Mouse (Mus musculus): Measurements from ENCODE around the gene Kif2c. TPM values are rescaled to one million over a fixed set of nuclear protein-coding genes. Genes with fewer than 3 reads are reported as not detected.

Gene Kif2c
- 125 and 136 TPM in 2 replicates for polyA plus RNA-seq (2014; fragmentation: Nextera tagmentation; extraction: Ambion mirVana)

DNA sequence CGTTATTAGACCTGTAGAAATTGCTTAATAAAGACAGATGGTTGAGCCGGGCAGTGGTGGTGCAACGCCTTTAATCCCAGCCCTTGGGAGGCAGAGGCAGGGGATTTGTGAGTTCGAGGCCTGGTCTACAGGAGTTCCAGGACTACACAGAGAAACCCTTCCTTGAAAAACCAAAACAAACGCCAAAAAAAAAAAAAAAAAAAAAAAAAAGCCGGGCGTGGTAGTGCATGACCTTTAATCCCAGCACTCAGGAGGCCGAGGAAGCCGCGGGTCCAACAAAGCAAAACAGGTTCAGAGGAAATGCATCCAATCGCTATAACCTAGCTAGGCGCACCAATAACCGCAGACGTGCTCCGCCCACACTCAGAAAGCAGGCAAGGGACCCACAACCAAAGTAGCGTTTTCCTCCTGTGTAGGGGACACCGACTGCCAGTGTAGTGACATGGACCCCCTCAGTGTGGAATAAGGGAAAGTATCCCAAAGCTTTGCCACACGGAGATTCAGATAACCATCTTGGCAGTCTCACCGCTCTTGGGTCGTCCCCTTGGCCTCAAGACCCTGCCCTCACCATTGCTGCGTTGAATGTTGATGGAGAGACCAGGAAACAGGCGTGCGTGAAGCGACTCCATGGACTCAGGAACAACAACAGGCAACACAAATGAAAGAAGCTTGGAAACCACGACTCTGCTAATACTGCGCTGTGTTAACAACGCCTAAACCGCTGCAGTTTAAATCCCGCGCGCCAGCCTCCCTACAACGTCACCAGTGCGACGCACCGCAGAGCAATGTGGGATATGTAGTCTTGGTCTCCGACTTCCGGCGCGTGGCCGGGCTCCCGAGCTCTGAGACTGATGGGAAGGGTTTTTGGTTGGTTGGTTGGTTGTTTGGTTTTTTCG is at the start of gene Kif2c:
Gene Kif2c, minus strand, starts transcription at position 777 of the 896 bp plus-strand sequence.
- H3K27ac ChIP-seq (replicated peaks; ENCODE audit: low read depth, low read length) = peak within 1 kb of the TSS; percentile 31
- no peaks in the 10 kb centered on the region for H3K9me3 ChIP-seq (ENCODE audit: control insufficient read depth, low read length)
- H3K4me3 ChIP-seq (ENCODE audit: low read depth, low read length) = peak within 1 kb of the TSS; percentile 51
- DNase-seq (ENCODE audit: low spot score) = peak; percentile 97
- H3K27me3 ChIP-seq (ENCODE audit: control insufficient read depth, insufficient read depth, low read length) = no peaks in the 10 kb centered on the region
- H3K4me1 ChIP-seq (ENCODE audit: control insufficient read depth, insufficient read depth, low read length) = peaks cover 4% of the 10 kb centered on the region; the same call in 1 of the 2 replicates
- WGBS = 1% methylated on average over 42 of the region's 42 CpGs
- peaks cover 10% of the 10 kb centered on the region for H3K36me3 ChIP-seq (ENCODE audit: control insufficient read depth, insufficient read depth, low read length)
- H3K9ac ChIP-seq (ENCODE audit: low read length) = peak within 1 kb of the TSS; percentile 64
- H3K4me2 ChIP-seq (ENCODE audit: low read depth, severe bottlenecking) = peak within 1 kb of the TSS; percentile 81
- peak; percentile 88 for ATAC-seq (ENCODE audit: insufficient number of reproducible peaks, low FRiP score, low TSS enrichment, low read depth)

DNA sequence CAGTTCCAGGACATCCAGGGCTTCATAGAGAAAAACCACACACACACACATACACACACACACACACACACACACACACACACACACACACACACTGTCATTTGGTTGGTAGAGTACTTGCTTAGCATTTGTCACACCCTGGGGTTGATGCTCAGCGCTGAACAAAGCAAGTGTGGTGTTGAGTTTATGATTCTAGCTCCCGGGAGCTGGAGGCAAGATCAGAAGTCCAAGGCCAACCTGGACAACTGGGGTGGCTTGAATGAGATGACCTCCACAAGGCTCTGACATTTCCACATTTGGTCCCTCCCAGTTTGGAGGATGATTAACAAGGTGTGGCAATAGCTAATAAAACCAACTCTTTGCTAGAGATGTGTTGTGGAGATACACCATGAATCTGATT is 48.8 kb upstream of the Kif2c start:
- DNase-seq (ENCODE audit: low spot score) = no peak
- no peaks in the 10 kb centered on the region for H3K36me3 ChIP-seq (ENCODE audit: control insufficient read depth, insufficient read depth, low read length)
- no peak for ATAC-seq (ENCODE audit: insufficient number of reproducible peaks, low FRiP score, low TSS enrichment, low read depth)
- H3K27me3 ChIP-seq (ENCODE audit: control insufficient read depth, insufficient read depth, low read length) = no peaks in the 10 kb centered on the region
- H3K4me1 ChIP-seq (ENCODE audit: control insufficient read depth, insufficient read depth, low read length) = no peaks in the 10 kb centered on the region
- no peak overlapping the region for H3K9ac ChIP-seq (ENCODE audit: low read length)
- H3K27ac ChIP-seq (replicated peaks; ENCODE audit: low read depth, low read length) = no peak overlapping the region
- H3K9me3 ChIP-seq (ENCODE audit: control insufficient read depth, low read length) = no peaks in the 10 kb centered on the region
- no peak overlapping the region for H3K4me3 ChIP-seq (ENCODE audit: low read depth, low read length)
- WGBS = 68% methylated on average over 2 of the region's 2 CpGs
- H3K4me2 ChIP-seq (ENCODE audit: low read depth, severe bottlenecking) = no peak overlapping the region

DNA sequence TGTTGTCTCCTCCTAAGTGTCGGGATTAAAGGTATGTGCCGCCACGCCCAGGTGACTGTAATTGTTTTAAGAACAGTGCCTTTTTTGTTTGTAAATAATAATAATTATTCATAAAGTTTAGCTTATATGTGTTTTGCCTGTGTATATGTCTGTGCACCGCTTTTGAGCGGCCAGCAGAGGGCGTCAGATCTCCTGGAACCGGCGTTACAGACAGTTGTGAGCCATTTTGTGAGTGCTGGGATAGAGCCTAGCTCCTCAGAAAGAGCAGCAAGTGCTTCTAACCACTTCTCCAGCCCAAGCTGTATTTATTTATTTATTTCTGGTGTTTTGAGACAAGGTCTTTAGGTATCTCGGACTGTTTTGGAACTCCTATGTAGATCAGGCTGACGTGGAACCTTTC is 47.9 kb upstream of the Kif2c start:
- no peak for ATAC-seq (ENCODE audit: insufficient number of reproducible peaks, low FRiP score, low TSS enrichment, low read depth)
- WGBS = 51% methylated on average over 10 of the region's 10 CpGs

DNA sequence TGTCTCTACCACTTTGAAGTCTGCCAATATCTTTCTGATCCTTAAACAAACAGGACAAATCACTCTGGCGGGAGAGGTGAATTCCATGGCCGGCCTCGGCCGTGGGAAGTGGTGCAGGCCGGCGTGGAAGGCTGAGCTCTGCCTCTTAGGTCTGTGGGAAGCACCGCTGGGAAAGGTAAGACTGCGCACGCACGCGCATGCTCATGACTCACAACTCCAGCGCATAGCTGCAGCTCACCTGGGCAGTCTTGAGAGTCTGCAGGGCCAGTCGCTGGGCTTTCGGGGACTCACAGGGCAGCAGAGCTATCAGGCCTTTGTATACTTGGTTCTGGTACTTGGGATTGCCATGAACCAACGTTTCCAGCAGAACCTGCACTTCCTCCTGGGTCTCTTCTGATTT is 47.2 kb upstream of the Kif2c start:
- DNase-seq (ENCODE audit: low spot score) = no peak
- WGBS = 63% methylated on average over 15 of the region's 15 CpGs
- no peak overlapping the region for H3K9ac ChIP-seq (ENCODE audit: low read length)

More for the DNA sequence above, 47.9 kb upstream of the Kif2c start:
- H3K27ac ChIP-seq (replicated peaks; ENCODE audit: low read depth, low read length) = no peak overlapping the region
- DNase-seq (ENCODE audit: low spot score) = no peak
- H3K36me3 ChIP-seq (ENCODE audit: control insufficient read depth, insufficient read depth, low read length) = no peaks in the 10 kb centered on the region
- no peaks in the 10 kb centered on the region for H3K27me3 ChIP-seq (ENCODE audit: control insufficient read depth, insufficient read depth, low read length)
- no peaks in the 10 kb centered on the region for H3K4me1 ChIP-seq (ENCODE audit: control insufficient read depth, insufficient read depth, low read length)
- no peak overlapping the region for H3K9ac ChIP-seq (ENCODE audit: low read length)
- no peak overlapping the region for H3K4me2 ChIP-seq (ENCODE audit: low read depth, severe bottlenecking)
- no peak overlapping the region for H3K4me3 ChIP-seq (ENCODE audit: low read depth, low read length)
- no peaks in the 10 kb centered on the region for H3K9me3 ChIP-seq (ENCODE audit: control insufficient read depth, low read length)

DNA sequence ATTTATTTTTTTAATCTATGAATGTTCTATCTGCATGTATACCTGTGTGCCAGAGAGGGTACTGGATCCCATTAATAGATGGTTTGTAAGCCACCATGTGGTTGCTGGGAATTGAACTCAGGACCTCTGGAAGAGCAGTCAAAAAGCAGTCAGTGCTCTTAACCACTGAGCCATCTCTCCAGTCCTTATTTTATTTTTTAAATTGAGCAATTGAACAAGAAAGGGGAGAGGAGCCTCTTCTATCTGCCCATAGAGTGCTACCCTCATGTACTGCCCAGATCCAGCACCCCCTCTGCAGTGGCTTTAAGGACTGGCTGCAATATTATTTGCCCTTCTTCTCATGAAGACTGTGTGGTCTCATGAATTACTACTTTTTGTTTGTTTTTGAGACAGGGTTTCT is 42.8 kb upstream of the Kif2c start:
- H3K27me3 ChIP-seq (ENCODE audit: control insufficient read depth, insufficient read depth, low read length) = no peaks in the 10 kb centered on the region
- no peak overlapping the region for H3K9ac ChIP-seq (ENCODE audit: low read length)
- DNase-seq (ENCODE audit: low spot score) = no peak
- no peak overlapping the region for H3K4me2 ChIP-seq (ENCODE audit: low read depth, severe bottlenecking)
- no peak for ATAC-seq (ENCODE audit: insufficient number of reproducible peaks, low FRiP score, low TSS enrichment, low read depth)
- no peaks in the 10 kb centered on the region for H3K36me3 ChIP-seq (ENCODE audit: control insufficient read depth, insufficient read depth, low read length)
- no peaks in the 10 kb centered on the region for H3K9me3 ChIP-seq (ENCODE audit: control insufficient read depth, low read length)
- H3K4me3 ChIP-seq (ENCODE audit: low read depth, low read length) = no peak overlapping the region
- H3K4me1 ChIP-seq (ENCODE audit: control insufficient read depth, insufficient read depth, low read length) = no peaks in the 10 kb centered on the region
- no peak overlapping the region for H3K27ac ChIP-seq (replicated peaks; ENCODE audit: low read depth, low read length)

More for the DNA sequence above, 47.2 kb upstream of the Kif2c start:
- H3K4me3 ChIP-seq (ENCODE audit: low read depth, low read length) = no peak overlapping the region
- no peaks in the 10 kb centered on the region for H3K9me3 ChIP-seq (ENCODE audit: control insufficient read depth, low read length)
- no peak for ATAC-seq (ENCODE audit: insufficient number of reproducible peaks, low FRiP score, low TSS enrichment, low read depth)
- H3K27ac ChIP-seq (replicated peaks; ENCODE audit: low read depth, low read length) = no peak overlapping the region
- H3K36me3 ChIP-seq (ENCODE audit: control insufficient read depth, insufficient read depth, low read length) = no peaks in the 10 kb centered on the region
- no peaks in the 10 kb centered on the region for H3K4me1 ChIP-seq (ENCODE audit: control insufficient read depth, insufficient read depth, low read length)
- no peak overlapping the region for H3K4me2 ChIP-seq (ENCODE audit: low read depth, severe bottlenecking)
- no peaks in the 10 kb centered on the region for H3K27me3 ChIP-seq (ENCODE audit: control insufficient read depth, insufficient read depth, low read length)

DNA sequence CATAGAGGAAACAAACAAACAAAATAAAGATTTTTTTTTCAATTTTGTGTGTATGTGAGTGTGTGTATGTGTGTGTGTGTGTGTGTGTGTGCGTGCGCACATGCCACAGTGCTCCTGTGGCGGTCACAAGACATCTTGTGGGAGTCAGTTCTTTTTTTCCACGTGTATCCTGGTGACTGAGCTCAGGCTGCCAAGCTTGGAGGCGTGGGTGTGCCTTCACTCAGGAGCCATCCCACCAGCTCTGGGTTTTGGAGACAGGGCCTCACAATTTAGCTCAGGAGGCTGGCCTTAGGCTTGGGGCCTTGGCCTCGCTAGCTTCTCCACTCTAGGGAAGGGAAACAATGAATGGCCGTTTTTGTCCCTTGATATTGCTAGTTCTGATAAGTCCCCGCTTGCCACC is 41.7 kb upstream of the Kif2c start:
- no peaks in the 10 kb centered on the region for H3K9me3 ChIP-seq (ENCODE audit: control insufficient read depth, low read length)
- H3K27me3 ChIP-seq (ENCODE audit: control insufficient read depth, insufficient read depth, low read length) = no peaks in the 10 kb centered on the region
- no peak overlapping the region for H3K4me3 ChIP-seq (ENCODE audit: low read depth, low read length)
- H3K4me1 ChIP-seq (ENCODE audit: control insufficient read depth, insufficient read depth, low read length) = no peaks in the 10 kb centered on the region
- DNase-seq (ENCODE audit: low spot score) (no peak), ATAC-seq (ENCODE audit: insufficient number of reproducible peaks, low FRiP score, low TSS enrichment, low read depth) (no peak)
- no peak overlapping the region for H3K27ac ChIP-seq (replicated peaks; ENCODE audit: low read depth, low read length)
- 0 out of 2 replicates have a peak overlapping the region, but pooled peaks have one; percentile 4 for H3K9ac ChIP-seq (ENCODE audit: low read length)
- H3K36me3 ChIP-seq (ENCODE audit: control insufficient read depth, insufficient read depth, low read length) = no peaks in the 10 kb centered on the region
- 85% methylated on average over 8 of the region's 8 CpGs for WGBS
- H3K4me2 ChIP-seq (ENCODE audit: low read depth, severe bottlenecking) = no peak overlapping the region

DNA sequence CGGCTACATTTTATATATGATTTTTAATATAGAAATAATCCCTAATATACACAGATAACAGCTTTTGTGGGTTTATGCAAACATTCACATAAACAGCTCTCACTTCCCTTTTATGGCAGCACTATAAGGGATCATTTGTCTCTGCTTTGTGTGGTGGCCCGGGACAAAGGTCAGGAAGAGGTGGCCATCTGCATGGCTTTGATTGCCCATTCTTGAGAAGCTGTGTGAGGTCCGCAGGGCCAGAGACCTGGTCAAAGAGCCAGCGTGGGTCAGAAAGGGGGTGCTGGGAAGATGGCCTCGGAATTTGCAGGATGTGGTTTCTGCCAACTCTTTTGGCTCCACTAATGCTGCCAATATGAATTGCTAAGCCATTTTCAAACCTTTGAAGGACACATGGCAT is 40.6 kb upstream of the Kif2c start:
- 23% methylated on average over 5 of the region's 5 CpGs for whole genome bisulfite sequencing
- Histone ChIP-seq H3K4me1 (ENCODE audit: control insufficient read depth, insufficient read depth, low read length) (no peaks in the 10 kb centered on the region), H3K27ac (replicated peaks; ENCODE audit: low read depth, low read length) (no peak overlapping the region), H3K4me2 (ENCODE audit: low read depth, severe bottlenecking) (no peak overlapping the region), H3K9ac (ENCODE audit: low read length) (no peak overlapping the region), H3K9me3 (ENCODE audit: control insufficient read depth, low read length) (no peaks in the 10 kb centered on the region), H3K4me3 (ENCODE audit: low read depth, low read length) (no peak overlapping the region), H3K36me3 (ENCODE audit: control insufficient read depth, insufficient read depth, low read length) (no peaks in the 10 kb centered on the region), H3K27me3 (ENCODE audit: control insufficient read depth, insufficient read depth, low read length) (no peaks in the 10 kb centered on the region)
- ATAC-seq (ENCODE audit: insufficient number of reproducible peaks, low FRiP score, low TSS enrichment, low read depth) = no peak
- no peak for DNase-seq (ENCODE audit: low spot score)

DNA sequence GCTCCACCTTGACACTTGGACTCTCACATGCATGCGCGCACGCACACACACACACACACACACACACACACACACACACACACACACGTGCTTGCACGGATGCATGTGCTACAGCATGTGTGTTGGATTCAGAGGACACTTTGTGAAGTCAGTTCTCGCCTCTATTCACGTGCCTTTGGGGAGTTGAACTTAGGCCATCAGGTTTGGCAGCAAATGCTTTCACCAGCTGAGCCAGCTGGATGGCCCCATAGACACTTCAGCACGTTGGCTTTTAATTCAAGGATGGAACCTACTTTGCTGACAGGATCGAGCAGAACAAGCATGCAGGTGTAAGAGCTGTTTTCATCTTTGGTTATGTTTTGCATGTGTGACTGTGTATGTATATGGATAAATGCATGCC is 39.4 kb upstream of the Kif2c start:
- 84% methylated on average over 9 of the region's 9 CpGs for WGBS
- H3K9ac ChIP-seq (ENCODE audit: low read length) = no peak overlapping the region

More for the DNA sequence above, 39.4 kb upstream of the Kif2c start:
- no peaks in the 10 kb centered on the region for H3K27me3 ChIP-seq (ENCODE audit: control insufficient read depth, insufficient read depth, low read length)
- no peaks in the 10 kb centered on the region for H3K4me1 ChIP-seq (ENCODE audit: control insufficient read depth, insufficient read depth, low read length)
- no peaks in the 10 kb centered on the region for H3K36me3 ChIP-seq (ENCODE audit: control insufficient read depth, insufficient read depth, low read length)
- no peak overlapping the region for H3K4me3 ChIP-seq (ENCODE audit: low read depth, low read length)
- ATAC-seq (ENCODE audit: insufficient number of reproducible peaks, low FRiP score, low TSS enrichment, low read depth) = no peak
- H3K27ac ChIP-seq (replicated peaks; ENCODE audit: low read depth, low read length) = no peak overlapping the region
- DNase-seq (ENCODE audit: low spot score) = no peak
- no peaks in the 10 kb centered on the region for H3K9me3 ChIP-seq (ENCODE audit: control insufficient read depth, low read length)
- H3K4me2 ChIP-seq (ENCODE audit: low read depth, severe bottlenecking) = no peak overlapping the region

All from limb, embryonic 11.5 days (tissue).